Mouse (Mus musculus) liver, adult (tissue): ENCODE results near the gene Dnttip1.

Experiments used
- GATA4 ChIP-seq: IDR thresholded peaks from 2 replicates; pipeline ENCODE4 v1.6.1; 2014; ENCODE audit warnings: mild to moderate bottlenecking, low read length; ENCODE audit not compliant: insufficient replicate concordance

Dnttip1 gene

GRCm38 (mm10) chr2:164745843-164746479, at the start of gene Dnttip1, which contains the start of gene Wfdc3:
Gene Dnttip1 (plus strand): TSS chr2:164745983.
Gene Wfdc3 (minus strand): TSS chr2:164745931.
- TF ChIP-seq GATA4 = no peak; the same call in 1 of the 2 replicates

- TF ChIP-seq GATA4 = no peak
These were observed 47.6 kb upstream of the Dnttip1 start, which contains the start of gene Spint4 for GRCm38 (mm10) chr2:164698201-164698600. Gene Spint4 (plus strand): TSS chr2:164698501.

- TF ChIP-seq GATA4 = no peak
These were observed 44.8 kb upstream of the Dnttip1 start for GRCm38 (mm10) chr2:164700959-164701358.

GRCm38 (mm10) chr2:164701761-164702160, 44.0 kb upstream of the Dnttip1 start:
- TF ChIP-seq GATA4 = no peak

GRCm38 (mm10) chr2:164704235-164704634, 41.5 kb upstream of the Dnttip1 start:
- no peak for TF ChIP-seq GATA4

- TF ChIP-seq GATA4 = no peak
These were observed 40.5 kb upstream of the Dnttip1 start for GRCm38 (mm10) chr2:164705328-164705727.

- no peak for TF ChIP-seq GATA4
These were observed 39.8 kb upstream of the Dnttip1 start for GRCm38 (mm10) chr2:164705991-164706390.

GRCm38 (mm10) chr2:164715005-164715404, 30.8 kb upstream of the Dnttip1 start, which contains the start of gene Spint5:
Gene Spint5 (plus strand): TSS chr2:164715305.
- TF ChIP-seq GATA4 = no peak

GRCm38 (mm10) chr2:164723276-164723675, 22.5 kb upstream of the Dnttip1 start:
- no peak for TF ChIP-seq GATA4

GRCm38 (mm10) chr2:164725895-164726619, 19.7 kb upstream of the Dnttip1 start:
- TF ChIP-seq GATA4 = no peak

GRCm38 (mm10) chr2:164731719-164732118, 14.1 kb upstream of the Dnttip1 start:
- no peak for TF ChIP-seq GATA4

- no peak for TF ChIP-seq GATA4
These were observed 12.5 kb upstream of the Dnttip1 start for GRCm38 (mm10) chr2:164733259-164733658.

- no peak for TF ChIP-seq GATA4
These were observed 10.9 kb upstream of the Dnttip1 start for GRCm38 (mm10) chr2:164734839-164735238.

- TF ChIP-seq GATA4 = no peak
These were observed 10.3 kb upstream of the Dnttip1 start for GRCm38 (mm10) chr2:164735446-164735845.

GRCm38 (mm10) chr2:164737377-164738090, 8.2 kb upstream of the Dnttip1 start:
- no peak for TF ChIP-seq GATA4

GRCm38 (mm10) chr2:164739876-164740275, 5.9 kb upstream of the Dnttip1 start:
- no peak for TF ChIP-seq GATA4
